Mouse (Mus musculus): Measurements from ENCODE around the gene Serinc5.
A peak's percentile ranks its signal among the peaks of the same experiment; 100 is the strongest.
"Not testable (repeated sequence)": the region's sequence is repeated elsewhere in the genome, so short reads cannot be mapped to it uniquely, and the experiment has no call there.

The Serinc5 gene

DNA sequence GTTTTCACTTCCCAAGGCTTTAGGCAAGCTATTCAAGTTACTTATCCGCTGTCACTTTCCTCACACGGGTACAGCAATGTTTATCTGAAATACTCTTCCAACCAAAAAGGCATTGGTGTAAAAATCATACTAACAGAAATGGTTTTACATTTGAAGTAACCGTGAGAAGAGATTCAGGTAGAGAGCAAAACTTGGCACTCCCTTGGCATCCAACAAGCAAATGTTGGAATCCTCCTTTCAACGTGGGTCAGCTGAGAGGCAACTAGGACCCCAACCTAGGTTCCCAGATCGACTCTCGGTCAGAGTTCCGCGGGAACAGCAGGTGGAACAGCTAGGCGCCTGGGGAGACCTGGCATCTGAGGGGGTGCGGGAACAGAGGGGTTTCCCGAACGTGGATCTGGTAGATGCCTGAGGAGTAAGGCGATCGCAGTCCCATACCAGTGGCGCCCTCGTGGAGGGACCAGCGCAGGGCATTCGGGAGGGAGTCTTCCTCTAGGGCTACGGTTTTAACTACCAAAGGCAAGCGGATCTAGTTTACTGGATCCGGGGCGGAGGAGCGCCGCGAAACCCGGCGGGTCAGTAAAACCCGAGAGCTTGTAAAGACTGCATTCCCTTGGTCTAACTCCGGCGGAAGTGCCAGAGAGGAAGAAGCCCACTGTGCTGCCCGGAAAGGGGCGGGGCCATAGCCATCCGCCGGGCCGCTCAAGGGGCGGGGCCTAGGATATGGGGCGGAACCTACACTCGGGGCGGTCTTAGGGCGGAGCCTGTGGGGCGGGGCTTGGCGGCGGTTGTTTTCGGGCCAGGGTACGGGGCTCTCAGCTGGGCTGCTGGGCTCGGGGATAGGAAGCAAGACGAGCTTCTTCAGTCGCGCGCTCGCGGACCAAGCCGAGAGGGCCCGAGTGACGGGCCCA is at the start of gene Serinc5:
Gene Serinc5 (plus strand): TSS at position 781 of the 911 bp plus-strand sequence.
- DNase-seq (ENCODE audit: extremely low read depth, insufficient read length, low spot score) = peak; percentile 76

DNA sequence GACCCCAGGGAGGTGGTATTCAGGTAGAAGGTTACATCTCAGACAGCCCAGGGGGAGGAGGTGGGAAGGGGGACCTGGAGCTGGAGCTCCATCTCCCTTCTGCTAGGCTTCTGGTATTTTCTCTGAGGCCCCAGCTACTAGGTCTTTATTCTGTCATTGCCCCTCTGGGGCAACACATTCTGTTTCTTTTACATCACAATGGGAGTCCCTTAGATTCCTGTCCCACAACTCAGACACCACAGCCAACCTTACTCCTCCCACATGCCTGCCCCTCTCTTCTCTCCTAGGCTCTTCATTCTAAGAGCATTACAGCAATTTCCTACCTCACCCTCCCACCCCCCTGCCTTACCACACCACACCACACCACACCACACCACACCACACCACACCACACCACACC is 34.8 kb upstream of the Serinc5 start, which contains the start of gene Spz1:
Gene Spz1 (minus strand): TSS at position 101 of the 400 bp plus-strand sequence.
- no peak for DNase-seq (ENCODE audit: extremely low read depth, insufficient read length, low spot score)

DNA sequence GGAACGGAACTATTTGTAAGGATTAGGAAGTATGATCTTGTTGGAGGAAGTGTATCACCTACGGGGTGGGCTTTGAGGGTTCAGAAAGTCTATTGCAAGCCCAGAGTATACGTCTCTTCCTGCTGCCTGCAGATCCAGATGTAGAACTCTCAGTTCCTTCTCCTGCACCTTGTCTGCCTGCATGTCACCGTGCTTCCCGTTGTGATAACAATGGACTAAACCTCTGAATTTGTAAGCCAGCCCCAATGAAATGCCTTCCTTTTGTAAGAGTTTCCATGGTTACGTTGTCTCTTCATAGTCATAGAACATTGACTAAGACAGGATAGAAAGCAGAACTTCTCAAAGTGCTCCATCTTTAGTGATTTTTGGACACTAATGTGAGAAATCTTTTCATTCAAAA is 34.2 kb upstream of the Serinc5 start:
- DNase-seq (ENCODE audit: extremely low read depth, insufficient read length, low spot score) = no peak

DNA sequence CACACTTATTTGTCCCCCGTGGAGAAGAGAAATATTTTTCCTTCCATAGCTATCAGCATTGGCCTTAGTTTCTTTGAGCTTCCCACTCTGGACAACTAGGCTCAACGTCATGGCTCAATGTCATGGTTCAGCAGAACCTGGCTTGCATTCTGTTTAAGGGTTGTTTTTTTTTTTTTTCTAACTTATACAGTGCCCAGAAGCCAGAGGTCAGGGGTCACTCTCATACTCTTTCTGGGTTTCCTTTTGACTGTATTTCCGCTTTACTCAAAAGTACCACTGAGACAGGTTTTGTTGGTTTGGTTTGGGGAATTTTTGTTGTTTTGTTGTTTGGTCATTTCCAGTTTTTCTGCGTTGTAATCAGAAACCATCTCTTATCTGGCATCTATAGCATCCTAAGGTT is 32.7 kb upstream of the Serinc5 start:
- no peak for DNase-seq (ENCODE audit: extremely low read depth, insufficient read length, low spot score)

DNA sequence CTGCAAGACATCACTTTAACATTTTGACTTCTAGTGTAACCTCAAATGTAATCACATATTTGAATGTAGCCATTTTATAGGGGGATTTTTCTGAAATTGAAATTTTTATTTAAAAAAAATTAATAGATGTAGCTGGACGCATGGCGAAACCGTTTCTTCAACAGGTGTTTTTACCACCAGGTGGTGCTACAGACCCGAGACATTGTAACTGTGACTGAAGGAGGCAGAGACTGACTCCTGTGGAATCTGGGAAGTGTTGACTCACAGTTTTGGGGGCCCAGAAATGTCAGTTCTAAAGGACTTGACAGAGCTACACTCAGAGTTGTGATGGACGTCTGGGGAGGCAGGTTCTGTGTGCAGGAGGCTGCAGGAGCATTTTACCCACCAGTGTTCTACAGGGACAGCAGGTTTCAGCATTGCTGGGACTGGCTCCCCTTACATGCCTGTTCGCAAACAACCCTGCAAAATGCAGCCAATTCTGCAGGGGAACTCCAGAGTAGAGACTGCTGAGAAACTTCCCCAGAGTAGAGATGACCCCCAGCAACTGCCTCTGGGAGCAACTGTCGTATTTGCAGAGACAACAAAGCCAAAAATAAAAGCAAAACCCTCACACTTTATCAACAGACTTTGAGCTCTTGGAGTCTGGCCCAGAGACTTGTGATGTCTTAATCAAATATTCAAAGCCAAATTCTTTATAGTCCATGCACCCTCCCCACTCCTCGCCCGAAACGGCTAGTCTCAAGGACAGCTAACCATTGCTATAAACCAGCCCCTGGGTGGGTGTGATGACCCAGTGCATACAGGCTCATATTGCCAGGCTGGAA is 30.5 kb upstream of the Serinc5 start:
- no peak for DNase-seq (ENCODE audit: extremely low read depth, insufficient read length, low spot score)

DNA sequence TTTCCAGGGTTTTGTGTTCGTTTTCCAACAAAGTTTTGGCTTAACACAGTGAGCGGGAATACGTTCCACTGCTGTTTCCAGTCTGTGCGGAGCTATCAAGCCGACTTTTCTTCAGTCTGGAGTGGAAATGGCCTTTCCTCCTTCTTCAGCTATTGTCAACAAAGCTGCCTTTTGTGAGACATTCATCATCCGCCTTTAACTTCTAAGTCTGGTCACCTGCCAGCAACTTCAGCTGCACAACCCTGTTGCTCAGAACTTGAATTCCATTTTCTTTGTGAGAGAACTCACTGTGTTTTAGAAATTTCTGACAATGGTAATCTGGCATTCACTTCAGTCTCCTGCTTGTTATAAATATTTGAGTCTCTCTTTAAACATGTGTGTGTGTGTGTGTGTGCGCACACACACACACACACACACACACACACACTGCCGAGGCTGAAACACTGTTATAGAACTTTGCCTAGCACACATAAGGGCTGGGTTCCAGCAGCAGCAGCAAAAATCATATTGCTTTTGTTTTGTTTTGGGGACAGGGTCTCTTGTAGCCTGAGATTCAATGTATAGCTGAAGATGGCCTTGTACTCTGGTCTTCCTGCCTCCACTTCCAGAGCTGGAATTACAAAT is 26.7 kb upstream of the Serinc5 start:
- no peak for DNase-seq (ENCODE audit: extremely low read depth, insufficient read length, low spot score)

DNA sequence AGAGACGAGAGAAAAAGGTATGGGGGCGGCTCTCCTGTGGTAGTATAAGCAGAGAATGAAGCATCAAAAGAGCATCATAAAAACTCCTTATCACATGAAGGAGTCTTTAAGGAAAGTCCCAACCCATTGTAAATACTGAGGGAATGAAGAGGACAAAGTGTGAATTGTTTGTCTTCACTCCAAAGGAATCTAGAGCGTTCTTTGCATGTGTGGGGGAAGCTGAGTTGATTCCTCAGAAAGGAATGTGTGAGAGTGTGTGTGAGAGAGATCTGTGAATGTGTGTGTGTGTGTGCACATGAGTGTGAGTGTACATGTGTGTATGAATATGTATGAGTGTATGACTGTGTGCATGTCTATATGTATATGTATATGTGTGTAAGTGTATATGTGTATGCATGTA is 22.2 kb upstream of the Serinc5 start:
- no peak for DNase-seq (ENCODE audit: extremely low read depth, insufficient read length, low spot score)

DNA sequence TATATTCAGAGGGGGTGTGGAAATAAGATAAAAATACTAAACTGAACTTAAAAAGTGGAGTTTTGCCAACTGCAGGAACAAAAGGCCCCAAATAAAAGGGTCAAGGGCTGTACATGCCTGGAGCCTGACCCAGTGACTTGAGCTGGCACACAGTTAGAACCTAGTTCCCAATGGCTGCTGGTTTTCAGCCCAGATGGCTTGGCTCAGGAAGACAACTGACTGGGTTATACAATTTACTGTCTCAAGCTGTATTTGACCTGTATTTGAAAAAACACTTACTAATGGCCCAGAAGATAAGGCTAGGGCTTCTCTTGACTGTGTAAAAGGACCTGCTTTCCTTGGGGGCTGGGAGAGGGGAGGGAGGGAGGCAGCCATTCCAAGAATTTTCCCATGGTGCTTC is 21.6 kb upstream of the Serinc5 start:
- DNase-seq (ENCODE audit: extremely low read depth, insufficient read length, low spot score) = no peak

DNA sequence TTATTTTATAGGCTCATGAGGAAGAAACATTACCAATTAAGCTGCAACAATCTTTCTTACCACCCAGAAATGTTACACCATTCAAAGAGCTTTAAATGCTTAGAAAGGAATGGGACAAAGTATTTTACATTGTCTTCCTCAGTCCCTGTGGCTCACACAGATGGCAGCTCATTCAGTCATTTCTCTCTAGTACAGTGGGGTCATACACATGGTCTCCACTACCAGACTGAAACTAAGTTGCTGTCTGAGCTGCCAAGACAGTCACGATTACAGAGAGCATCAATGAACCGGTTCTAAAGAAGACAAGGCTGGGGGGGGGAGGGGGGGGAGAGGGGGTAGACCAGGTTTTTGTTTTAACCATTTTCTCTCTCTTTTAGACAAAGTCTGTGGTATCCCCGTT is 19.7 kb upstream of the Serinc5 start:
- no peak for DNase-seq (ENCODE audit: extremely low read depth, insufficient read length, low spot score)

DNA sequence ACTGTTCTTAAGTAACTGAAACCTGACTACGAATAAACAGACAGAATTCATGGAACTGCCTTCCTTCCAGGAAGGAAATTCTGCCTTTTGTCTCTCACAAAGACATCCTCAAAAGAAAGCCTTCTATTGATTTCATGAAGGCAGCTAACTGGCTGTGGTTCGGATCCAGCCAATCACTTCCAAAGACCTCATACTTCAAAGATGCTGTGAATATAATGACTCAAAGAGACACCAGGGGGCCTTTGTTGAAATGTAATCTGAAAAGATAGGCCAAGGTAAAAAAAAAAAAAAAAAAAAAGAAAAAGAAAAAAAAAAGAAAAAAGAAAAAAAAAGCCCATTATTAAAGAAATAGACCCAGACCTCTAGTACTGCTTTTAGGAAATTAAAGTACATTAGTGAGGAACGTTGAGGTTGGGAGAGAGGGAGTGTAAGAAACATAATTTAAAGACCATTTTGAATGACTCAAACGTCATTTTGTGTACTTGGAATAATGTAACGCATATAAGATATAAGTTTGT is 18.6 kb upstream of the Serinc5 start:
- DNase-seq (ENCODE audit: extremely low read depth, insufficient read length, low spot score) = no peak

DNA sequence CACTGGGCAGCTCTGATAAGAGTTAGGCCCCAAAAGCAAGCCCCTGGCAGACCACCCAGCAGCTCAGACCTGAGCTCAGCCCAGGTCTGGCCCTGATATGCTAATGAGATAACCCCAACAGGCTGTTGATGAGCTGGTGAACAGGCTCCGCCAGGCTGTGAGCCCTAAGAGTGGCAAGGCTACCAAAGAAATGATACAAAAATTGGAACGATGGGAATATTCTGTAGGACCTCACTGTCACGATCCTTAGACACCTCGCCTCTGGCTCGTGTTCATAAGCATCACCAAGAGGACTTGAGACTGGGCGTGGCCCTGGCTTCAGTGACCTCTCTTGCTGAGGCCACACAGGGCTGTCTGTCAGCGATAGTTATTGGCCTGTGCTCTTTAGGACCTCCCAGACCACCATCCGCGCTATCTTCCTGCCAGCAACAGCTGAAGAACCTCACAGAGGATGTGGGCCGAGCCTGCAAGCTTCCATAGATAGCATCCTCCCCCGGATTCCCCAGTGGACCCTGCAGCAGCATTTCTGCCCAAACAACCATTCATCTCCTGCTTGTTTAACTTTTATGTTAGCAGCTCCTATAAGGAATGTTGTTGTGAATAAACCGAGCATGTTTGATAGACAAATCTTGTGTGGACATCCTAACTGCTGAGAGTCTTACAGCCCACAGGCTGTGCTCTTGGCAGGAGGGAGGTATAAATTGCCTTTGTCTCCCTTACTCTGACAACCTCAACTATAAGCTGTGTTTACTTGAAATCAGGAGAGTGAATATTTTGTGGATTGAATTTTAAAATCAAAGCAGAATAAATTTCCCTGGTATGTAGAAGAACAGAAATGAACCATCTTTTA is 17.9 kb upstream of the Serinc5 start:
- no peak for DNase-seq (ENCODE audit: extremely low read depth, insufficient read length, low spot score)

DNA sequence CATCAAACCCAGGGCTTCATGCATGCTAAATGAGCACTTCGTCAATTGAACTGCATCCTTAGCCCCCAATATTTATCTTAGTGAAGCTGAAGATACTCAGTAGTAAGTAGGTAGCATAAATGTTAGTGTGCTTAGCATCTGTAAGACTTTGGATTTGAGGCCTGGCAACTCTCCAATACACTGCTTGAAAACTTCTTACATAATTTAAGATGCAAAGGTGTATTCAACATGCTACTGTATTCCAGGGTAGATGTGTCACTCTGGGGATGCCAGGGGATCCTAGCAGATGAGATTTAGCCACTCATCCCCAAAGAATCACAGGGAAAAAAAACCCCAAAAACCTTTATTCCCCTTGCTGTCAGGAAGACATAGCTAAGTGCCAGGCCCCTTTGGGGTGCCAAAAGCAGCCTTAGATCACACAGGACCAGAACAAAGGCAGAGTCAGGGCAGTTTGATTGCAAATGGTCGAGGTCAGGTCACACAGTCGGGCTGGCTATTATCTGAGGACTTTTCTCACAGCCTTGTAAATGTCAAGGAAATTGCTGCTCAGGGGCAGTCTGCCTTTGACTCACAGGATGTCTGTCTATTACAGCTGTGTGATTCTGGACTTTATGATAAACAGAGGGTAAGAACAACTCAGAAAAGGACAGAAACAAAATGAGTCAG is 17.0 kb upstream of the Serinc5 start:
- no peak for DNase-seq (ENCODE audit: extremely low read depth, insufficient read length, low spot score)

DNA sequence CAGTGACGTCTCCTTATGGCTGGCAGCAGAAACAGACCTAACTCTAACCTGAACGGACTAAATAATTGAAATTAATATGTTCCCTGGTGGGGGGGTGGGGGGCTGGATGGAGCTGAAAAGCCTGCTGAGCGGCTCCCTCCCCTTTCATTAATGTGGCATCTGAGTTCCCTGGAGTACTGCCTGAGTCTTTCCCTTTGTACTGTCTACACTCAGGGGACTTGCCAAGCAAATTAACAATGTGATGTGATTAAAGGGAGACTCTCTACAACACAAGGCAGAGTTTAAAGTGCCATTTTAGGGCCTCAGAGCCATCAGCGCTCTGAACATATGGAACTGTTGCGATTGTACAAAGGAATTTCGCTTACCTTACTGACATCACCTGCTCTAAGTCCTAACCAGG is 16.4 kb upstream of the Serinc5 start:
- DNase-seq (ENCODE audit: extremely low read depth, insufficient read length, low spot score) = no peak

DNA sequence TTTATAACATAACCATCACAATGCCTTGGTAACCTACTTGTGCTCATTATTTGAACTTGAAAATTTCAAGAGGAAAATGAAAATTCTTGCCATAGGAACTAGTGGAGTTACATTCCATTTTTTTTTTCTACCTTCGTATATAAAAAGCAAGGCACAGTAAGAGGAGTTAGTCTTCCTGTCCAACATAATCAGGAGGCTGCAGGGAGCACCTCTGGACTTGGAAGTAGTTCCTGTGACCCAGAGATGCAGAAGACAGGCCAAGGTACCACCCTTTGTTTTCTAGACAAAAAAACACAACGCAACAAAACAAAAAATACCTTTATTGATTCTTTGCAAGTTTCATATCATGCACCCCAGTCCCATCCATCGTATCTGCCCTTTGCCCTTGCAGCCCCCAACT is 16.0 kb upstream of the Serinc5 start:
- no peak for DNase-seq (ENCODE audit: extremely low read depth, insufficient read length, low spot score)

DNA sequence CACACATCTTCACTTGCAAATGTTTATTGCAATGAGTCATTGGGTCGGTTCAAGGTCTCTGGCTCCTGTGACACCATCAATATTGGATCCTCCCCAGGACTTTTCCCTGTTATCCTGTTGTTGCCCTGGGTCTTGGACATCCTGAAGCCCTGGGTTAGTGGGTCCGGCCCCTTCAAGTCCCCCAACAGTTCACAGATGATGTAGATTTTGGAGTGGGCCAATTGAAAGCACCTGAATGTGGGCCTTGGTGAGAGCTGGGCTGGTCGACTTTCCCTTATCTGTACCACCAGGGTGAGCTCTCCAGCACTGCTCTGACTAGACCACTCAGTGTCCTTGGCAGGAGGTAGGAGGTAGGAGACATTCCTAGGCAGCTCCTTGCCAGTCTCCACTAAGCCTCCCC is 15.5 kb upstream of the Serinc5 start:
- DNase-seq (ENCODE audit: extremely low read depth, insufficient read length, low spot score) = no peak

DNA sequence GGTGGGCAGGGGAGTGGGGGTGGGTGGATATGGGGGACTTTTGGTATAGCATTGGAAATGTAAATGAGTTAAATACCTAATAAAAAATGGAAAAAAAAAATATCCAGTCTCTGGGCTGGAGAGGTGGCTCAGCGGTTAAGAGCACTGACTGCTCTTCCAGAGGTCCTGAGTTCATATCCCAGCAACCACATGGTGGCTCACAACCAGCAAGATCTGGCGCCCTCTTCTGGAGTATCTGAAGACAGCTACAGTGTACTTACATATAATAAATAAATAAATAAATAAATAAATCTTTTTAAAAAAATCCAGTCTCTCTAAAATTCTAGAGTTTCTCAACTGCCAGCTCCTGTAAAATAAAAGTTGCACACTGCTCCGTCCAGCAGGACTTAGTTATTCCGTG is 5.6 kb upstream of the Serinc5 start:
- DNase-seq (ENCODE audit: extremely low read depth, insufficient read length, low spot score) = not testable (repeated sequence)

DNA sequence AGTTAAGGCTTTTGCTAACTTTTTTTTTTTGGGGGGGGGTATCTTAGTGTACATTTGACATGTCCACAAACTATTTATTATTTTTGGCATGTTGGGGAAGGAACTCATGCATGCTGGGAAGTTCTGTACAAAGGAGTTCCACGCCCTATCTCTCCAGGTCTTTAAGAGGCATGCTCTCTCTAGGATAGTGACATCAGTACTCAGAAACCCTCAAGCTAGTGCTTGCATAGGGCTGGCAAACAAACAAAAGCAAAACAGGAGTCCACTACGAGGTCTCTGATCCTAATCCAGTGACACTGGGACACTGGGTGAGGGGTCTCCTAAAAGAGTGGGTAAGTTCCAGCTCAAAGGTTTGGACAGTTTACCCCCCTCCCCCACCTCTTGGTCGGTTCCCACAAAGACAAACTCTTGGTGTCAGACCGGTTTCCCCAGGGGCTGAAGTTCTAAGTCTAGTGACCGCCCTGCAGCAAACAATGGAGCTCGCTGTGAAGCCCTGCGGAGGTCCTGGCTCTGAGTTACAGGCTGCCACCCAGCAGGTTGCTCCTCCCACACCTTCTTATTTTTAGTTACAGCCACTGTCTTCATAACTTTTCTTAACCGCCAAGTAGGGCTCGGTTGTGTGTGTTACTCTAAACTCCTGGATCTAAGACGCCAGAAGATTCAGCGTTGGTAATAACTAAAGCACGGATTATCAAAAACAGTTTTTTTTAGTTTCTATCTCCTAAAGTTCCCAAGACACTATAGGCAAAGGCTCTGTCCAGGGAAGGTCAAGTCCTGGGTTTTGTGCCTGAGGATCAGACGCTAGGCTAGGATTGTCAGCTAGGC is 1.2 kb upstream of the Serinc5 start:
- DNase-seq (ENCODE audit: extremely low read depth, insufficient read length, low spot score) = no peak

DNA sequence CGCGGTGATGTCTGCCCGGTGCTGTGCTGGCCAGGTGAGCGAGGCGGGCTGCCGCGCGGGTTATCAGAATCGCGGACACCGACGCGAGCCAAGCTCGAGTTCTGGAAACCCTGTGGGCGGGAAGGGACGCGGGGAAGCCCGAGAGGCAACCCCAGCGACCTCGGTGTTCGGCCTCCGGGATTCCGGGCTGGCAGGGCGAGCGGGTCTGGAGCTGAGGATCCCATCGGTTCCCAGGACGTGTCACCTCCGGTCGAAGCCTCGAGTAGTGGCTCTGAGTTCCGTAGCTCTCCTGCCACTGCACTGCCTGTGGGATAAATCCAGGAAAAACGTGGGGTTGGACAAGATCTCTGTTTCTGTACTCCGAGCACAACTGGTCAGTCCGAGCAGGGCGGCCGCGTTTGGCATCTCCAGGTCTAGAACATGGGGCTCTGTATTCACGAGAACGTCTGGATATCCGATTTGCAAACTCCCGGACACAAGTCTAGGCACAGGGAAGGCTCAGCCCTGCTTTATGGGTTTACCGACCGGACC is 428 bp downstream of the Serinc5 start:
- no peak for DNase-seq (ENCODE audit: extremely low read depth, insufficient read length, low spot score)

DNA sequence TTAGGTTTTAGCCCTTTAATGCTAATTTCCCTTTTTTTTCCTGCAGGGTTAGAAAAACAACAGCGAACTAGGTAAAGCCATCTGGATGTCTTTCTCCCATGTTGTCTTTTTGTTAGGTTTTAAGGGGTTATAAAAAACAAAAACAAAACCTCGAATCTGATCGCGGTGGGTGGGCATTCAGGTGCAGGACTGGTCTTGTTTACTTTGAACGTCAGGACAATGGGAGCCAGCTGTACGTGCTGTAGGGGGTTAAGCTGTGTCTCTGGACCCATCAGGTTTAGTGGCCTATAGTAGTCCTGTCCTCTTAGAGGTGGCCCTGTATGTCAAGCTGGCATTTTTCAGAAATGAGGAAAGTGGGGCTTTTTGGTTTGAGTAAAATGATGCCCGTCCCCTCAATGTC is 1.0 kb downstream of the Serinc5 start:
- DNase-seq (ENCODE audit: extremely low read depth, insufficient read length, low spot score) = no peak

Measured in 3134 (cell line).